Mouse (Mus musculus): Measurements from ENCODE around the gene Clic5.

The Clic5 gene

GRCm38 (mm10) chr17:44274804-44275203, 86.4 kb downstream of the Clic5 start:
- no peak for DNase-seq

GRCm38 (mm10) chr17:44288320-44288719, 99.9 kb downstream of the Clic5 start:
- DNase-seq = no peak

- no peak for DNase-seq
Measured at GRCm38 (mm10) chr17:44297221-44297620, 108.8 kb downstream of the Clic5 start.

- no peak for DNase-seq
Measured at GRCm38 (mm10) chr17:44300236-44300635, 111.9 kb downstream of the Clic5 start.

- DNase-seq = no peak
Measured at GRCm38 (mm10) chr17:44300723-44301122, 112.3 kb downstream of the Clic5 start.

- no peak for DNase-seq
Measured at GRCm38 (mm10) chr17:44301224-44301811, 112.9 kb downstream of the Clic5 start.

GRCm38 (mm10) chr17:44304076-44304475, 115.7 kb downstream of the Clic5 start:
- DNase-seq = no peak

GRCm38 (mm10) chr17:44309914-44310622, 121.7 kb downstream of the Clic5 start:
- no peak for DNase-seq

GRCm38 (mm10) chr17:44325314-44325713, 136.9 kb downstream of the Clic5 start:
- DNase-seq = no peak

- no peak for DNase-seq
Measured at GRCm38 (mm10) chr17:44327279-44328146, 139.1 kb downstream of the Clic5 start.

GRCm38 (mm10) chr17:44328147-44328482, 139.7 kb downstream of the Clic5 start:
- DNase-seq = no peak

Measured in kidney, adult 18-20 months (tissue).